Comparison of ENCODE assay signal across 8 mouse cellular contexts in the genomic region with DNA sequence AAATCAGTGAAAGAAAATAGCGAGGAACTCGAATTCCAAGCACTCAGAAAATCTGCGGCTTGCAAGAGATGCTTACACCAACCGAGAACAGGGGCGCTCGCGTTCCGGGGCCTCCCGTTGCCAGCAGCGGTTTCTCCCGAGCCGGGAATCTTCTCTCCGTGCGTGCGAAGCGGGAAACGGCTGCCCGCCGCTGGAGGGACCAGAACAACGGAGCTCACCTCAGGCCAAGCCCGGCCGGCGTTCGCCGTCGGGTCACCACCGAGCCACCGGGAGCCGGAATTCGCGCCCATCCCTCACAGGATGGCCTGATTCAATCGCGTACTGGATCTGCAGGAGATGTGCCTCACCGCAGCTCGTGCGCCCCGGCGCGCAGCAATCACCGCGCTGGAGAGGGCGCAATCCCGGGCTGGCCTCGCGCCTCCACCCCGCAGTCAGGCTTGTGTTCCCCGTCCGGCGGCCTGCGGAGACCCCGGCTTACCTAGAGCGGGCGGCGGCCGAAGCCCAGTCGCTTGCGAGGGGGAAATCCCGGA. TPM values are rescaled to one million over a fixed set of nuclear protein-coding genes. Genes with fewer than 3 reads are reported as not detected.
DNase-seq lines count a peak whose midpoint lies in the region; ATAC-seq and TF ChIP-seq lines count a peak whose summit lies in the region.

No protein-coding gene starts in this region.

- TF ChIP-seq CTCF in ES-Bruce4 (IDR thresholded peaks at IDR 0.05; ENCODE audit: low read depth, low read length) = no peak
- no peak for TF ChIP-seq CTCF in brain, embryonic 14.5 days (IDR thresholded peaks at IDR 0.05; ENCODE audit: borderline replicate concordance, extremely low read depth, insufficient read depth, insufficient read length)

- peak overlapping the region; percentile 86 for H3K27ac ChIP-seq in ES-Bruce4 (ENCODE audit: insufficient read depth, low read length)
- peak overlapping the region; percentile 99 for H3K27ac ChIP-seq in midbrain, embryonic 14.5 days (replicated peaks; ENCODE audit: low read depth, low read length)

- peak; percentile 7 for ATAC-seq in midbrain, embryonic 14.5 days (ENCODE audit: low FRiP score, low TSS enrichment)
- no peak for ATAC-seq in inflammation-experienced regulatory T-cells, adult 6 months

- peak overlapping the region; percentile 96 for H3K9ac ChIP-seq in ES-Bruce4 (ENCODE audit: low read depth, poor library complexity, severe bottlenecking)
- peak overlapping the region; percentile 99 for H3K9ac ChIP-seq in midbrain, embryonic 14.5 days (replicated peaks; ENCODE audit: low read length)

- H3K27me3 ChIP-seq in ES-Bruce4 (ENCODE audit: control insufficient read depth, insufficient read depth, low read length, poor library complexity, severe bottlenecking) = peaks cover 6% of the 10 kb centered on the region; the same call in 1 of the 2 replicates
- H3K27me3 ChIP-seq in midbrain, embryonic 14.5 days (ENCODE audit: control insufficient read depth, insufficient read depth, low read length) = no peaks in the 10 kb centered on the region

- WGBS in midbrain, embryonic 14.5 days = under 1% methylated on average over 57 of the region's 58 CpGs

- DNase-seq in layer of hippocampus, postnatal 10 days (ENCODE audit: low spot score in 2 of 2) = peak; percentile 77 to 80
- DNase-seq in layer of hippocampus, adult 11-12 months (ENCODE audit: low spot score) = no peak
- DNase-seq in brain, embryonic 14.5 days (ENCODE audit: low read depth) = peak; percentile 60
- DNase-seq in gastrocnemius, postnatal 36 days = peak; percentile 47 to 75
- peak; percentile 64 to 71 for DNase-seq in kidney, postnatal 25 days
- peak; percentile 72 for DNase-seq in midbrain, embryonic 14.5 days

- TF ChIP-seq EP300 in ES-Bruce4 (IDR thresholded peaks at IDR 0.05; ENCODE audit: insufficient read depth, low read depth, low read length) = no peak

- peaks cover 2% of the 10 kb centered on the region for H3K4me1 ChIP-seq in ES-Bruce4 (ENCODE audit: control insufficient read depth, insufficient read depth, low read length)
- peaks cover 46% of the 10 kb centered on the region for H3K4me1 ChIP-seq in midbrain, embryonic 14.5 days (ENCODE audit: control insufficient read depth, insufficient read depth, low read length)

- peak overlapping the region; percentile 100 for H3K4me2 ChIP-seq in midbrain, embryonic 14.5 days (ENCODE audit: low read length)

- intact Hi-C loops in gastrocnemius, postnatal 36 days (cut with DNase I) = loop anchor here (1.0 kb wide), 1 partner anchor 42 kb away; no protein-coding TSS in a partner anchor

- 0 out of 2 replicates have a peak, but pooled peaks cover 6% of the 10 kb centered on the region for H3K36me3 ChIP-seq in ES-Bruce4 (ENCODE audit: control insufficient read depth, insufficient read depth, low read length, poor library complexity, severe bottlenecking)
- no peaks in the 10 kb centered on the region for H3K36me3 ChIP-seq in midbrain, embryonic 14.5 days (ENCODE audit: control insufficient read depth, insufficient read depth, low read length)

- TF ChIP-seq POLR2A in ES-Bruce4 (IDR thresholded peaks at IDR 0.05; ENCODE audit: insufficient read depth, low read length) = no peak
- TF ChIP-seq POLR2A in brain, embryonic 14.5 days (IDR thresholded peaks at IDR 0.05; ENCODE audit: borderline replicate concordance, extremely low read depth, insufficient read depth, insufficient read length, poor library complexity, severe bottlenecking) = no peak

- no peaks in the 10 kb centered on the region for H3K9me3 ChIP-seq in ES-Bruce4 (replicated peaks; ENCODE audit: control insufficient read depth, insufficient read depth, low read length, poor library complexity, severe bottlenecking)
- H3K9me3 ChIP-seq in midbrain, embryonic 14.5 days (ENCODE audit: control insufficient read depth, low read length) = no peaks in the 10 kb centered on the region

- peak overlapping the region; percentile 81 for H3K4me3 ChIP-seq in ES-Bruce4 (ENCODE audit: low read depth, low read length)
- H3K4me3 ChIP-seq in midbrain, embryonic 14.5 days (replicated peaks; ENCODE audit: low read depth, low read length) = peak overlapping the region; percentile 94

RNA-seq across cellular contexts. Expression of gene Bahcc1, which starts 1.8 kb away (rescaled TPM):
- 10 to 100 TPM; 21.9 to 26.0 TPM for total RNA-seq in layer of hippocampus, postnatal 10 days (2021)
- polyA plus RNA-seq in ES-Bruce4 (2011; ENCODE audit: insufficient read depth, insufficient read length, low read depth, missing spikeins) = 21.2 and 21.6 TPM in 2 replicates
- polyA plus RNA-seq in brain, embryonic 14.5 days (2012; rRNA removed) = 29.0 and 47.0 TPM in 2 replicates
- 1 to 10 TPM; 2.3 to 4.1 TPM for total RNA-seq in gastrocnemius, postnatal 36 days (2021)
- 20.0 and 25.9 TPM in 2 replicates for polyA plus RNA-seq in midbrain, embryonic 14.5 days (2014; fragmentation: Nextera tagmentation; extraction: Ambion mirVana)
- not detected for polyA plus RNA-seq in inflammation-experienced regulatory T-cells, adult 6 months (2017; shearing (Covaris generic))

Comparison
In these comparisons a context has a peak if more than half of its experiments do, and no peak if none do; other contexts are left out.
1. RNA of gene Bahcc1, which starts 1.8 kb away (polyA plus RNA-seq): 29.0 to 47.0 TPM in brain, embryonic 14.5 days, 20.0 to 25.9 TPM in midbrain, embryonic 14.5 days and 21.2 to 21.6 TPM in ES-Bruce4; not detected in inflammation-experienced regulatory T-cells, adult 6 months; every median in the first group is over 10 times any median in the second.